Mouse (Mus musculus) liver, embryonic 14.5 days (tissue): Measurements from ENCODE around the gene Clcc1.

Source experiments
- CTCF ChIP-seq: IDR thresholded peaks from 2 replicates; pipeline ENCODE4 v1.5.1; 2016; ENCODE audit warnings: antibody characterized with exemption, low read depth, control low read depth
- EP300 ChIP-seq: IDR thresholded peaks from 2 replicates; pipeline ENCODE4 v1.6.1; 2016; ENCODE audit warnings: antibody characterized with exemption, low read depth

DNA sequence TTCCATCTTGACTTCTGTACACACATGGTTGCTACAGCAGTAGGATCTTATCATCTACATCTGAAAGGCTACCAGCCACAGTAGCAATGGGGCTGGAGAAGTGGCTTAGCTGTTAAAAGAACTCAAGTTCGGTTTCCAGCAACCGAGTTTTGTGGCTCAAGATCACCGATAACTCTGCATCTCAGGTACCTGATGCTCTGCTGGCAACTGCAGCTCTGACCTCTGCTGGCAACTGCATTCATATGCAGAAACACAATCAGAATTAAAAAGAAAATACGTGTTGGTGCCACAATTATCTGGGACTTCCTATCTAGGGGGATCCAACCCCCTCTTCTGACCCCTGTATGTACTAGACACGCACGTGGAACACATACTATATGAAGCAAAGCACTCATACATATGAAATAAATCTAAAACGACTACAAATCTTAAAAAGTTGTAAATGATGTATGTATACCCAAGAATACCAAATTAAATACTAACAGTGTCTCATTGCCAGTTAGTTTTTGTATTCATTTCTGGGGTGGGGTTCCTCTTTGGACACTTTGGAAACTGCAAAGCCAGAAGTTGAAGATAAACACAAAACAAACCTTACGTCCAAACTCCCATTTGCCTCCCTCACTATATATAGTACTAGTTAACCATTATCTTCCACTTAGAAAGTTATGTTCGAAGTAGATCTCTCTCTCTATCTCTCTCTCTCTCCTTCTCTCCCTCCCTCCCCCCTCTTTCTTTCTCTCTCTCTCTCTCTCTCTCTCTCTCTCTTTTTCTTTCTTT lies 659 bp upstream of the Clcc1 start:
- TF ChIP-seq CTCF (peak; percentile 51), EP300 (no peak)
